Mouse (Mus musculus) mesoderm, embryonic 11.5 days (tissue): Measurements from ENCODE around the gene Trim68.
"Not testable (repeated sequence)": the region's sequence is repeated elsewhere in the genome, so short reads cannot be mapped to it uniquely, and the experiment has no call there.

ENCODE experiments used
- DNase-seq: peaks from one replicate; pipeline ENCODE4 v3.0.0-alpha.2; 2012; ENCODE audit warnings: low read depth, low spot score

Trim68 gene

DNA sequence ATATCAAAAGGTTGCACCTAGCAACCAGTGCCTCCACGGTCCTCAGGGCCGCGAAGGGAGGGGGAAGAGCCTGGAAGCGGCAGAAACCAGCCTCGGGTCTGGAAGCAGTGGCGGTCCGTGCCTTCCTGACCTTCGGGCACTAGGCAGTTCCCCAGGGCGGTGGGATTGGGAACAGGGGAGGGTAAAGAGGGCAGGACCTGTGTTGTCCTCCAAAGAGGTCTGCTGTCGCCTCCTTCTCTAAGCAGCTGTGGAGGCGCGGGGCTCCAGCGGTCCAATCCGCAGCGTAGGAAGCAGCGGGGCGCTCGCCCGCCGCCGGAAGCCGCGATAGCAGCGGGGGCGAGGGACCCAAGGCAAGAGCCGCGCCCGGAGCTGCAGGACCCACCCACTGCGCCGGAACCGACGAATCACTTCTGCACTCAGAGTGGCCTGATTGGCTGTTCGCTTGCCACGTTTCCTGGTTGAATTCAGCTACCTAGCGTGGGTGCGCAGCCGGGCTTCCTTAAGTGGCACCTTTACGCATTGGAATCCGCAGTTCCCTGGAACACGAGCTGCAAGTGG lies at the start of gene Trim68:
Gene Trim68 (minus strand): TSS at position 384 of the 558 bp plus-strand sequence.
- peak; percentile 89 for DNase-seq

DNA sequence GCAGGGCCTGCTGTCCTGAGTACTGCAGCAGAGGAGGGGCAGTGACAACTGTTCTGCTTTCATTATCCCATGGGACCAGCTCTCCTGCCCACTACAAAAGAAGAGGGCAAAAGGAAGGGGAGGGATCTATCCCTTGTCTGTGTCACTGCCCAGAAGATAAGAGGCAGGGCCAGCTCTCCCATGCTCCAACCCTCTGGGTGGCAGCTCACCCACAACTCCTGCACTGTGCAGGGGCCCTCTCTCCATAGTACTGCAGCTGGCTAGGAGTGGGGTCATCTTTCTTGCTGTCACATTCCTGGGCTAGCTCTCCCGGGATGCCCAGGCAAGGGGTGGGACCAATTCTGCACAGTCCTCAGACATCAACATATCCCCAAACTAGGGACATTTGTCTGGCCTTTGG lies 46.7 kb upstream of the Trim68 start:
- no peak for DNase-seq

- DNase-seq, result no peak
Observed at GRCm38 (mm10) chr7:102727391-102727790, 40.3 kb upstream of the Trim68 start, which contains the start of gene Olfr559. Gene Olfr559 (minus strand): TSS chr7:102727491.

- no peak for DNase-seq
Observed at GRCm38 (mm10) chr7:102718970-102719369, 31.8 kb upstream of the Trim68 start, which contains the start of gene Olfr33. Gene Olfr33 (minus strand): TSS chr7:102719070.

DNA sequence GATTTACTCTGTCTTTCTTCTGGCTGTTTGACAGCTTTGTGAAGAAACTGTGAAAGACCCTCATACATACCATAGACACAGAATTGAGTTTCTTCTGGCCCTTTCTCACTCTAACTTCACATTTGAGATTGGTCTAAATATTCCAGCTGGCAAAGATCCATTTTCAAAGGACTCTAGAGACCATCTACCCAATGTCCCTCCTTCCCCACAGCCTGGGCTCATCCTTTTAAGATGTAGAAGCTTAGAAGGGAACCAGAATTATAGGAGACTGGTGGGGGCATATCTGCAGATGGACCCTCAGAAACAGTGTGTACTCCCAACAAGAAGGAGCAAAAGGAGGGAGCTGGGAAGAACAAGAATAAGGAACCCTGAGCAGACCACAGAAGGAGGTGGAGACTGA lies 14.8 kb upstream of the Trim68 start, which contains the start of gene Olfr558:
Gene Olfr558 (plus strand): TSS at position 301 of the 400 bp plus-strand sequence.
- no peak for DNase-seq

GRCm38 (mm10) chr7:102698461-102698860 lies 11.3 kb upstream of the Trim68 start:
- no peak for DNase-seq

DNA sequence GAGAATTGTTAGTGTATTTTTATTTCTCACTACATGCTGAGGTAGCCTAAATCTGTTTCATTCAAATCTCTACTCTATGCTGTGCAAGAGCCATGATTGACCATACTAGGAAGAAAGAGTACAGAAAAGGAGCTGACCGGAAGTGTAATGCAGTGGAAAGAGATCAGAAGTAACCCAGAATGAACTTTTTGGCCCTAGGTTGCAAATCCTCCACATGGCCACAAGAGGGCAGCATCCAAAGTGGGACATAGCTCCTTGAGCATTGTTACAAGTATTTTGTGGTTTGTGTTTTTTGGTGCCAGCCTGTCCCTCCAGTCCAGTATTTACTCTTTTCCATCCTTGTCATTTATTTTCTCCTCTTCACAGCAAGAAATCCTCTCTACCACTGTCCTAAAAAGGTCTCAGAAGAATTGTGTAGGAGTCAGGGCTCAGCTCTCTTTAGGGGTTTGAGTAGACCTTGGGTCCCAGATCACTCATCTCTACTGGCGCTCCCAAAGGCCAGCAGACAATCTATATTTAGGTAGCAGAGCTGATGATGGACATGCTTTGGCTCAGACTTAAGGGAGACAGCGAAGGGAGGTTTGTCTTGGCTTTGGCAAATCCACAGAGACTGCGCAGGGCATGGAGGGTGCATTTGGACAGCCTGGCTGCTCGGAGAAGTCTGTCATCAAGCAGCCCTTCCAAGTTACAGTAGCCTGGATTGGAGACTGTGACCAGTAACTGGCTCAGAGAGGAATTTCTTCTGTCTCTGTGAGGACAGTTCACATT lies 8.4 kb upstream of the Trim68 start, which contains the start of gene Olfr557:
Gene Olfr557 (plus strand): TSS at position 553 of the 768 bp plus-strand sequence.
- peak; percentile 51 for DNase-seq

DNA sequence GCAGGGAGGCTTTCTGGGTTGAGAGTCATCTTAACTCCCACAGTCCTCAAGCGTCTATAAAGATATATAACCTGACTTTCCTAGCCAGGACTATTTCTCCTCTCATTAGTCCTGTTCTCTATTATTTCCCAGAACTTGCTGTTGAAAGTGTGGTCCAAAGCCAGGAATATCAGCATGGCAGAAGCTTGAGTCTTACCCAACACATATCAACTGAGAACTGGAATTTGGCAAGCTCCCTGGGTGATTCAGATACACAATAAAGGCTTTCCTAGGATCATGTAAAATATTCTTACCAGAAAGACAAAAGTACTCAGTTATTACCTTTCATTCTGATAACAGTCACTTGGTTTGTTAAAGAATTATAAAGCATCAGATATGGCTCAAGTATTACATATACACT lies 5.2 kb downstream of the Trim68 start:
- no peak for DNase-seq

DNA sequence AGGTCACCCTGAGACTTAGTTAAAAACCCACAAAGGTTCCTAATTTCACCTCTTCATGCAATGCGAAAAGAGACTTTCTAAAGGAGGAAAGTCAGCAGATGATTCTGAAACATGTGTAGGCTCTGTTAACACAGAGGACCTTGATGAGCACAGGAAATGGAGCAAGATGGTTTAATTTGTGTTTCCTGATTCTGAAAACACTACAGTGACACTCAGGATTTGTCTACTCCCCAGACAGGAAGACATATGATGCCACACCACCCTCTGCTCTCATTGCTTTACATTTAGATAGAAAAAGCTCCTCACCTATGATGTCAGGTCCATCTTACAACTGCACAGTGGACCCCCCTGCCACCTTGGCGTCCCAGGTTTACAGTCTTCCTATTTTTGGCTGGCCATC lies 10.9 kb downstream of the Trim68 start:
- no peak for DNase-seq

- peak; percentile 15 for DNase-seq
Observed at GRCm38 (mm10) chr7:102665378-102665777, 21.7 kb downstream of the Trim68 start.

DNA sequence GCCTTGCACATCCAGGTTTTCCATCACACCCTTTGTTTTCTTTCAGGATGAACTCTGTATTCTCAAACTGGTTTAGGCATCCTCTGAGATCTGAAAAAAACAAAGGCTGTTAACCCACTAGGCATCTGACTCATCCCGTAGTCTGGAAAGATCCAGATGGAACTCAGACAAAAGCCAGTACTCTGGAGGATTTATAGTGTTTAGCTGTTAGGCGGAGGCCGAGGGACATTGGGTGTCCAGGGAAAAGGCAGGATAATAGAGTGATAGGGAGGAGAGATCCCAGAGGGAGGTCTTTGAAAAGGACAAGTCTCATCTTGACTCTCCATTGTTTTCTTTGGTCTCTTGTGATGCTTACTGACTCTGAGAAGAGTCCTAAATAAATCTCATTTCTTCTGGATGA lies 22.5 kb downstream of the Trim68 start, which contains the start of gene Olfr556:
Gene Olfr556 (plus strand): TSS at position 301 of the 400 bp plus-strand sequence.
- DNase-seq, result no peak

DNA sequence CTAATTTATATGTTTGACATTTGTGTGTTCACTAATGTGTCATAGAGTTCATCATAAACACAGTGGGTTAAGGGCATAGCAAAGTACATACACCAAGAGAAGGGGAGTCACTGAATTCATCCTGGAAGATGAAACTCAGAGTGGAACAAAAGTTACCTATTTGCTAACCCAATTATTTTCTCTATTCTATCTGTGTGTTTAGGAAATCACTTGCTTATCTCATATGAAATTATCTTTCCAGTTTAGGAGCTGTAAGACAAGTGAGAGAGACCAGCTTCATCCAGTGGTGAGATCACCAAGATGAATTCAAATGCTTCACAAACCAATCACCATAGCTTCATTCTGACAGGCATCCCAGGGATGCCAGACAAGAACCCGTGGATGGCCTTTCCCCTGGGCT lies 28.6 kb downstream of the Trim68 start, which contains the start of gene Olfr555:
Gene Olfr555 (plus strand): TSS at position 301 of the 400 bp plus-strand sequence.
- no peak for DNase-seq

- not testable (repeated sequence) for DNase-seq
Observed at GRCm38 (mm10) chr7:102644945-102645344, 42.2 kb downstream of the Trim68 start.

DNA sequence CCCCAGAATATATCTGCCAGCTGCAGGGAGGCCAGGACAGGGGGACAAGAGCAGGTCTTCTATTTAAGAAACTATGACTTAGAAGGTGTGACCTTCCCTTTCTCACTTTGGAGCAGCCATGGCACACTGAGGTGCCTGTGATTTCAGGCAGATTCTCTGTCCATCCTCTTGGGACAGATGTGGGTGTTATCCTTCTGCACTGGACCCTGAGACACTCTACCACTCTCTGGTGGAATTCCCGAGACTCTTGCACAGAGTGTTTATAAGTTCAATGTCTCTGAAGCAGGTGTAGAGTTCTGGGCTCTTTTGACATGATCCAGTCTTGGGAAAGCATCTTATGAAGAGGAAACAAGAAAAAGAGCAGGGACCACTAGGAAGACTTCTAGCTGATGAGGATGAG lies 49.0 kb downstream of the Trim68 start, which contains the start of gene Olfr554:
Gene Olfr554 (plus strand): TSS at position 301 of the 400 bp plus-strand sequence.
- no peak for DNase-seq

GRCm38 (mm10) chr7:102636665-102637064 lies 50.5 kb downstream of the Trim68 start:
- peak; percentile 12 for DNase-seq
